Mouse (Mus musculus) adrenal gland, postnatal 25 days (tissue): Measurements from ENCODE around the gene Coq8a. TPM values are rescaled to one million over a fixed set of nuclear protein-coding genes. Genes with fewer than 3 reads are reported as not detected.

Experiments used
- DNase-seq: peaks from one replicate; pipeline ENCODE4 v3.0.0; 2021; ENCODE audit warnings: mixed read lengths
- total RNA-seq: library from RNA; stranded (reverse); gene quantifications from 2 replicates; pipeline ENCODE4 v1.2.3, GENCODE M21; 2021

Coq8a gene
- total RNA-seq, 1 experiment from 2014 or later, result 358 TPM

GRCm38 (mm10) chr1:180199715-180200050, 281 bp upstream of the Coq8a start:
- no peak for DNase-seq

GRCm38 (mm10) chr1:180197956-180198355, 1.4 kb downstream of the Coq8a start:
- DNase-seq, result no peak

GRCm38 (mm10) chr1:180196508-180196907, 2.9 kb downstream of the Coq8a start:
- DNase-seq, result no peak

- peak; percentile 98 for DNase-seq
These were observed 3.6 kb downstream of the Coq8a start for GRCm38 (mm10) chr1:180195703-180196381.

- DNase-seq, result peak; percentile 57
These were observed 4.5 kb downstream of the Coq8a start for GRCm38 (mm10) chr1:180194781-180195471.

- no peak for DNase-seq
These were observed 5.4 kb downstream of the Coq8a start for GRCm38 (mm10) chr1:180194048-180194447.

- DNase-seq, result no peak
These were observed 5.9 kb downstream of the Coq8a start for GRCm38 (mm10) chr1:180193391-180193935.

GRCm38 (mm10) chr1:180192866-180193265, 6.5 kb downstream of the Coq8a start:
- no peak for DNase-seq

GRCm38 (mm10) chr1:180191651-180192220, 7.7 kb downstream of the Coq8a start:
- no peak for DNase-seq

GRCm38 (mm10) chr1:180191112-180191511, 8.3 kb downstream of the Coq8a start:
- DNase-seq, result no peak

GRCm38 (mm10) chr1:180188951-180189350, 10.5 kb downstream of the Coq8a start:
- DNase-seq, result peak; percentile 38

GRCm38 (mm10) chr1:180186371-180186770, 13.0 kb downstream of the Coq8a start:
- DNase-seq, result no peak

GRCm38 (mm10) chr1:180185877-180186276, 13.5 kb downstream of the Coq8a start:
- DNase-seq, result no peak

GRCm38 (mm10) chr1:180184768-180185167, 14.6 kb downstream of the Coq8a start:
- DNase-seq, result no peak

- no peak for DNase-seq
These were observed 15.8 kb downstream of the Coq8a start for GRCm38 (mm10) chr1:180183525-180184159.

- DNase-seq, result no peak
These were observed 16.7 kb downstream of the Coq8a start for GRCm38 (mm10) chr1:180182731-180183130.

- DNase-seq, result no peak
These were observed 17.5 kb downstream of the Coq8a start for GRCm38 (mm10) chr1:180181966-180182319.

GRCm38 (mm10) chr1:180181304-180181965, 18.0 kb downstream of the Coq8a start:
- no peak for DNase-seq

- DNase-seq, result no peak
These were observed 19.6 kb downstream of the Coq8a start for GRCm38 (mm10) chr1:180179840-180180239.

- DNase-seq, result no peak
These were observed 20.3 kb downstream of the Coq8a start for GRCm38 (mm10) chr1:180179100-180179499.

GRCm38 (mm10) chr1:180178340-180178739, 21.1 kb downstream of the Coq8a start:
- DNase-seq, result no peak

GRCm38 (mm10) chr1:180176784-180177183, 22.6 kb downstream of the Coq8a start:
- DNase-seq, result no peak
